Mouse (Mus musculus) intestine, postnatal 0 days (tissue): ENCODE results near the gene Trim5. TPM values are rescaled to one million over a fixed set of nuclear protein-coding genes. Genes with fewer than 3 reads are reported as not detected.
"Not testable (repeated sequence)": the region's sequence is repeated elsewhere in the genome, so short reads cannot be mapped to it uniquely, and the experiment has no call there.

ENCODE experiments used
- ATAC-seq: fragments of 200-750 bp; cut with Nextera tagmentation; 2 replicates; pipeline ENCODE4 v1.8.0; 2017; ENCODE audit warnings: mild to moderate bottlenecking, moderate TSS enrichment, moderate library complexity
- H3K27ac ChIP-seq: fragments of 300-500 bp; sonication (generic); 2 replicates; pipeline ENCODE4 v1.5.1; 2014; ENCODE audit warnings: mild to moderate bottlenecking, low read depth, low read length, moderate library complexity
- H3K27me3 ChIP-seq: fragments of 300-500 bp; sonication (generic); replicated peaks from 2 replicates; pipeline ENCODE4 v1.6.1; 2014; ENCODE audit warnings: low read length, mixed read lengths; ENCODE audit not compliant: control insufficient read depth, insufficient read depth
- H3K36me3 ChIP-seq: fragments of 300-500 bp; sonication (generic); 2 replicates; pipeline ENCODE4 v1.6.1; 2014; ENCODE audit warnings: mild to moderate bottlenecking, moderate library complexity; ENCODE audit not compliant: control insufficient read depth, insufficient read depth
- H3K4me1 ChIP-seq: fragments of 300-500 bp; sonication (generic); replicated peaks from 2 replicates; pipeline ENCODE4 v1.6.1; 2014; ENCODE audit warnings: antibody characterized with exemption, low read length, mixed read lengths; ENCODE audit not compliant: control insufficient read depth, insufficient read depth
- H3K4me2 ChIP-seq: fragments of 300-500 bp; sonication (generic); replicated peaks from 2 replicates; pipeline ENCODE4 v1.6.1; 2014; ENCODE audit warnings: low read depth, mild to moderate bottlenecking, moderate library complexity
- H3K4me3 ChIP-seq: fragments of 300-500 bp; sonication (generic); 2 replicates; pipeline ENCODE4 v1.5.1; 2014; ENCODE audit warnings: low read depth, low read length
- H3K9ac ChIP-seq: fragments of 300-500 bp; sonication (generic); 2 replicates; pipeline ENCODE4 v1.6.1; 2014; ENCODE audit warnings: mild to moderate bottlenecking, low read depth, low read length
- H3K9me3 ChIP-seq: fragments of 300-500 bp; sonication (generic); 2 replicates; pipeline ENCODE4 v1.6.1; 2016; ENCODE audit warnings: mixed run types; ENCODE audit not compliant: control insufficient read depth
- CTCF ChIP-seq: sonication (generic); IDR thresholded peaks from 2 replicates; pipeline ENCODE4 v1.5.1; 2016; ENCODE audit warnings: low read depth, mild to moderate bottlenecking, control low read depth, antibody characterized with exemption, moderate library complexity
- WGBS: fragments of 180-500 bp; shearing (Covaris S2); extraction: QIAGEN DNeasy Blood & Tissue Kit; methylation state at CpG from one replicate; pipeline ENCODE4 v1.1.7; 2014; 5-methylcytosine and 5-hydroxymethylcytosine counted together
- polyA plus RNA-seq: library from polyadenylated mRNA; unstranded; fragments of >200 nt; fragmentation: Nextera tagmentation; extraction: Ambion mirVana; gene quantifications from 2 replicates; pipeline ENCODE4 v1.2.1, GENCODE M21; 2015

Trim5 gene
- polyA plus RNA-seq, 1 experiment from 2014 or later, result 1.6 TPM

DNA sequence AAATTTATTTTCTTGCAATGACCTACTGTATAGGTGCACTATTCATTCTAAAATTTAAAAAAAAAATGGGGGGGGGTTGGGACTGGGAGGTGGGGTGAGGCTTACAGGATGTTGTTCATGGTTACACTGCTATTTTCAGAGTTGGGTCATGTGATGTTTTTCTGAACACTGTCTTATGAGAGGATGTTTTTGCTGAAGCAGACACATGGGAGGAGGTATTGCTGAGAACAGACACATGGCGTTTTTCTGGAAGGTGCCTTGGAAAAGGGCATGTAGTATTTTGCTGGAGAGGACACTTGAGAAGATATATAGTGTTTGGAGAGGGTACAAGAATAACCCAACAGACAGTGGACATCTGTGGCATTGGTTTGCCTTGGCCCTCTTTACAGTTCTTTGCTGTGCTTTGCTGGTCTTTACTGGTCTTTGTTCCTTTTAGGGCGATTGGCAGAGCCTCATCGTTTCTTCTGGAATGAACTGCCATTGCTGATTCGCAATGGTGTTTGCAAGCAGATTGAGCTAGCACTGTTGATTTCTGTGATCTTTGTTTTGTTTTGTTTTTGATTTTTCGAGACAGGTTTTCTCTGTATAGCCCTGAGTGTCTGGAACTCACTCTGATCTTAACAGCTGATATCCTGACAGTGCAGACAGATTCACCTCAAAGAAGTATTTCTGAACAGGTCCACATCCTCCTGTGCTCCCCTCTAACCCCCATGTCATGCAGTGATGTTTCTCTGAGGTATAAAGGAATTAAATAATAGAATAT is 3.9 kb upstream of the Trim5 start:
- WGBS, result 76% methylated on average over 5 of the region's 5 CpGs
- H3K9me3 ChIP-seq, result no peaks in the 10 kb centered on the region
- H3K4me2 ChIP-seq, result no peak overlapping the region
- H3K27ac ChIP-seq, result no peak overlapping the region
- H3K9ac ChIP-seq, result no peak overlapping the region
- H3K36me3 ChIP-seq, result no peaks in the 10 kb centered on the region
- no peak for TF ChIP-seq CTCF
- H3K27me3 ChIP-seq, result no peaks in the 10 kb centered on the region
- no peaks in the 10 kb centered on the region for H3K4me1 ChIP-seq
- no peak for ATAC-seq
- no peak overlapping the region for H3K4me3 ChIP-seq

DNA sequence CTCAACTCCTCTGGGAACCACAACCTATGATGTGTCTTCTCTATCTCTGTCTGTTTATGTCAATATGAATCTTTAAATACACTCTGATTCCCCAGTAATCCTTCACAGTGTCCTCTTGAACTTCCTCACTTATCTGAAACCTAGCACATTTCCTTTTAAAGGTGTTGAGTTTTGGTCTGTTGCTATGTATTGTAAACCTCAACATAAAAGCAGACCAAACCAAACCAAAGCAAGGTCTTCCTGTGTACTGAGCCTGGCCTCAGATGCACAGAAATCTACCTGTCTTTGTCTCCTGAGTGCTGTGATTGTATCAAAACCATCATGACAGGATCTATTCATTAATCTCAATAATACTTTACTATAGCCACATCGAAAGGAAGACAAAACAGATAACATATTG is 2.7 kb upstream of the Trim5 start:
- WGBS, result 93% methylated on average over 1 of the region's 1 CpGs
- H3K4me3 ChIP-seq, result no peak overlapping the region
- no peaks in the 10 kb centered on the region for H3K27me3 ChIP-seq
- H3K9me3 ChIP-seq, result no peaks in the 10 kb centered on the region
- no peak for TF ChIP-seq CTCF
- H3K36me3 ChIP-seq, result no peaks in the 10 kb centered on the region
- no peak overlapping the region for H3K4me2 ChIP-seq
- no peaks in the 10 kb centered on the region for H3K4me1 ChIP-seq
- H3K27ac ChIP-seq, result no peak overlapping the region
- no peak overlapping the region for H3K9ac ChIP-seq
- no peak for ATAC-seq

DNA sequence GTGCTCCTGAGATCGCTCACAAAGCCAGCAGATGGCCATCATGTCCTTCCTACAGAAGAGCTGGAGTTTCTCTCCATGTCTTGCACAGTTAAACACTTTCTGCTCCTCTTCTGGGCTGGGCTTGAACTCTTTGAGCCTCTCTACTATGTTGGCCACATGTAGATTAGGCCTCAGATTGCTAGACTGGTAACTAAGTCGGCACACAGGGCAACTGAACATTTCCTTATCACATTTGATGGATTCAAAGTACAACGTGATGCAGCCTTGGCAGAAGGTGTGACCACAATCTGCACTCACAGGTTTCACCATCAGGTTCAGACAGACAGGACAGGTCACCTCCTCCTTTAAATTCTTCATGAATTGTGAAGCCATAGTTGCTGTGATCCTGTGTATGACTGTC is 8.5 kb downstream of the Trim5 start:
- WGBS, result 43% methylated on average over 3 of the region's 3 CpGs
- H3K4me3 ChIP-seq, H3K9me3 ChIP-seq, H3K27ac ChIP-seq, H3K27me3 ChIP-seq, H3K9ac ChIP-seq, H3K36me3 ChIP-seq, H3K4me2 ChIP-seq, H3K4me1 ChIP-seq: not testable (repeated sequence)
- peak; percentile 88 for ATAC-seq

DNA sequence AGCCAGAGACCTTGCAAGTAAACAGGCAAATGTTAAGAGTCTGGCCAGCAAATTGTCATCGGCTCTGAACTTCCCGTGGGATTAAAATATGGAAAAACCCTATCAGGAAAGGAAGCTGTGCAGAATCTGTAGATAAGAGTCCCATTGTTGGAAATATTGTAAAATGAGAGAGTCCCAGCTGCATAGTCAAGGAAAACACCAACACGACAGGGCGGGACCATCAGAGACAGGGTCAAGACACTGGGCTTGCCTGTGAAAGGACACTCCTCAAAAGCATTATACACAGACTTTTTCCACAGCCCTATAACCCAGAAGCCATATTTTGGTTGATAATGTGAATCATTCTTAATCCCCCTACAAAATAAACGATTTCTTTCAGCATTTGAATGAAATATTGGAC is 22.6 kb downstream of the Trim5 start:
- H3K9me3 ChIP-seq, H3K4me2 ChIP-seq, H3K27me3 ChIP-seq, H3K27ac ChIP-seq, H3K4me3 ChIP-seq, H3K9ac ChIP-seq, H3K36me3 ChIP-seq, ATAC-seq, H3K4me1 ChIP-seq: not testable (repeated sequence)
- 73% methylated on average over 3 of the region's 5 CpGs for WGBS

DNA sequence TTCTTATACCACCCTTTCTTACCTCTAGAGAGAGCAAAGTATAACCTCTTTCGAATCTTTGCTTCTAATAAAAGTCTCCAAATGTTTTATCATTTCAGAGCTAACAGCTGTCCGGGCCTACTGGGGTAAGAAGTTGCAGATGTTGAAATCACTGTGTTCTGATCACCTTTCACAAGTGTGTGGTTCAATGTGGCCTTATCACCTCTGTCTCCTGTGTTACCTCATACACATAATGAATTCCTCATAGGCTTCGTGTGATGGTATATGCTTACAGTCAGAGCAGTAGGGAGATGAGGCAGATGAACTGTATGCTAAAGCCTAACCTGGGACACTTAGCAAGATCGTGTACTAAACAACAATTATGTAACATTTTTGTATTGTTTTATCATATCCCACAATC is 27.5 kb downstream of the Trim5 start:
- not testable (repeated sequence) for ATAC-seq, H3K27ac ChIP-seq, H3K4me1 ChIP-seq, H3K4me2 ChIP-seq, H3K4me3 ChIP-seq, H3K27me3 ChIP-seq, H3K9ac ChIP-seq, H3K36me3 ChIP-seq, H3K9me3 ChIP-seq
- 92% methylated on average over 4 of the region's 4 CpGs for WGBS

DNA sequence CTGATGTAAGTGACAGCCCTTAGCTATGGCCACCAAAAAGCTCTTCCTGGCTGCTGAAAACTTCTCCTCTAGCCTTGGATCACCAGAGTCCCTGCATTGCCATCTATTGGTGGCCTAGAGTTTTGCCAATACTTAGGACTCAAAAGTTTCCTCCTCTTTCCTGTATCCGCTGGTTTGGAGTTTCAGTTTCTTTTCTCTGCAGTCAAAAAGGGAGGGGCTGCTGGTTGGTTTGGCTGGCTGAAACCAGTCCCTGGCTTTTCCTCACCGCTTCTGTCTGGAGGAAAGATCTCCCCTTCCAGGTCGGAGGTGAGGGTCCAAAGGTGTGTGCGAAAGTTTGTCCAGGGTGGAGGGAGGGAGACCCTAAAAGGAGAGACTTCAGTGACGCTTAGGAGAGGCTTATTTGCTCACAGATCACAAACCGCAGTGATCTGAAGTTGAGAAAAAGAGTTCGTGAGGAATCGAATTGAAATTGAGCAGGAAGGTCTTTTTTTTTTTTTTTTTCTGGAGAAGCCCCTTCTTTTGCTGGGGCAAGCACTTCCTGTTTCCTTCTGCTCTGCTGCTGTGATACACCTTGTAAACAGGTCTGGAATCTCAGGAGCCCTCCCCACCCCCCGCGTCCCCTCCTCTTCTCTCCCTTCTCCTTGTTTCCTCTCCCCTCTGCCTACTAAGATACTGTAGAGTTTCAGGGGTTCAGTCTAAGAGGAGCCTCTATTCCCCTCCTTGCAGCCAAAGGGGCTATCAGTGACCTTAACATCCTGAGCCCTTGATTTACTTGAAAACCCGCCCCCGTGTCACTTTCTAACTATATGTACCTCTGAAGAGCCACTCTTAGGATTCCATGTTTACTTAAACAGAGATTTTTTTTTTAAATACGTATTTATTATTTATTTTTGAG is 43.4 kb downstream of the Trim5 start, which contains the start of gene Trim34a:
Gene Trim34a, plus strand, starts transcription at position 171 of the 895 bp plus-strand sequence.
- Histone ChIP-seq H3K9ac (peak within 1 kb of the TSS; percentile 87), H3K9me3 (no peaks in the 10 kb centered on the region), H3K4me1 (no peaks in the 10 kb centered on the region), H3K4me2 (peak within 1 kb of the TSS; percentile 79), H3K36me3 (no peaks in the 10 kb centered on the region), H3K27ac (peak within 1 kb of the TSS; percentile 68), H3K4me3 (peak within 1 kb of the TSS; percentile 64), H3K27me3 (no peaks in the 10 kb centered on the region)
- WGBS, result 4% methylated on average over 13 of the region's 13 CpGs
- ATAC-seq, result peak; percentile 97
- peak; percentile 83 for TF ChIP-seq CTCF
